Mouse (Mus musculus): ENCODE measurements around the gene Spg20. TPM values are rescaled to one million over a fixed set of nuclear protein-coding genes. Genes with fewer than 3 reads are reported as not detected.

The Spg20 gene
- polyA plus RNA-seq (2012) = 0.08 and 0.25 TPM in 2 replicates

DNA sequence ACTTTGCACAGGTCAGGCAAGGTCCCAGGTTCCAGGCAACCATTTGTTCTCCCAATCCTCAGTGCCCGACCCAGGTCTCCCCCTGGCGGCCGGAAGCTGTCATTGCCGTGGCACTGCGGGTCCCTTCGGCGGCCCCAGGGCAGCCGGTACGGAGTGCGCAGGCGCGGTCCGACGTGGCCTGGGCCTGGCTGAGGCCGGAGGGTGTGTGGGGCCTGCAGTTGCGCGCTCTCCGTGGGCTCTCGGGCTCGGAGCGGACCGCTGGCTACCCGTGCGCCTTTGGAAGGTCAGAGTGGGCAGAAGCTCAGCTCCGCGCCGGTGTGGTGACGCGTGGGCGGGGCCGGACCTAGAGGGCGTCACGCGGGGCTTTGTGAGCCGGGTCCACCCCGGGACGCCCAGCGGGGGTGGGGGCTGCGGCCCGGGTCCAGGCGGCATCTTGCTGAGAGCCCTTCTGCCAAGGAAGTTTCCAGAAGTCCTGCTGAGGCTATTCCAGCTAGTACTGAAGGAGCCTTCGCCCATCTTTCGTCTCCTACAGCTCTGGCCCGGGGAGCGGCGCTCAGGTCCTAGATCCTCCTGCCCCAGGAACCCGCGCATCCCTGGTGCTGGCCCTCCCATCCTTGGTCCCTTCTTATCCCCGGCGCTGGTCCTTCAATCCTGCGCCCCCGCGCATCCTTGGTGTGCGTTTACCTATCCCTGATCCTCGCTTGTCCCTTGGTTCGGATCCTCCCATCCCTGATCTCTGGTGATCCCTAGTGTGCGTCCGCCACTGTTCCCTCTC is at the start of gene Spg20:
Gene Spg20, plus strand, starts transcription at position 174 of the 775 bp plus-strand sequence.
- Histone ChIP-seq H3K27me3 (ENCODE audit: control insufficient read depth) (no peaks in the 10 kb centered on the region), H3K4me1 (ENCODE audit: control insufficient read depth) (peaks cover 15% of the 10 kb centered on the region), H3K9me3 (ENCODE audit: control insufficient read depth, low read length) (no peaks in the 10 kb centered on the region), H3K36me3 (ENCODE audit: control insufficient read depth) (peaks cover 2% of the 10 kb centered on the region), H3K4me3 (replicated peaks) (peak within 1 kb of the TSS; percentile 86)
- no peak for TF ChIP-seq TAL1 (IDR thresholded peaks at IDR 0.05; ENCODE audit: low read length)
- no peak for TF ChIP-seq GATA1 (IDR thresholded peaks at IDR 0.05; ENCODE audit: low read length)

DNA sequence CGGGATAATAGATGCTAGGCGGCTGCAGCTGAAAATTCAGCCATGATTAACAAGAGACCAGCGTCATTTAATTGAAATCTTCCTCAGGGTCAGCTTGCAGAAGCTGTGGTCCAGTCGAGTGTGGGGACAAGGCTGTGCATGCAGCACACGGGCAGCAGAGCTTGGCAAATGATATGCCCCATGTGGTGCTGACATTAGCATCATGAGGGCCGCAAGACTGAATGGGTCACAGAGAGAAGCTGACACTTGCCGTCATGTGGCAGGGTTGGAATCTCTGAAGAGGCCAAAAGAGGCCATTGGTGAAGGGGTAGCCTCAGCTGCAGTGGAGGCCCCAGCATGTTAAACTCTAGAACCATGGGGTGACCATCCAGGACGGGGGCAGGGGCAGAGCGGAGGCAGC is 49.3 kb upstream of the Spg20 start:
- Histone ChIP-seq H3K36me3 (ENCODE audit: control insufficient read depth) (no peaks in the 10 kb centered on the region), H3K4me3 (replicated peaks) (no peak overlapping the region), H3K4me1 (ENCODE audit: control insufficient read depth) (no peaks in the 10 kb centered on the region), H3K27me3 (ENCODE audit: control insufficient read depth) (no peaks in the 10 kb centered on the region), H3K9me3 (ENCODE audit: control insufficient read depth, low read length) (no peaks in the 10 kb centered on the region)
- TF ChIP-seq GATA1 (IDR thresholded peaks at IDR 0.05; ENCODE audit: low read length) (no peak), TAL1 (IDR thresholded peaks at IDR 0.05; ENCODE audit: low read length) (no peak)

DNA sequence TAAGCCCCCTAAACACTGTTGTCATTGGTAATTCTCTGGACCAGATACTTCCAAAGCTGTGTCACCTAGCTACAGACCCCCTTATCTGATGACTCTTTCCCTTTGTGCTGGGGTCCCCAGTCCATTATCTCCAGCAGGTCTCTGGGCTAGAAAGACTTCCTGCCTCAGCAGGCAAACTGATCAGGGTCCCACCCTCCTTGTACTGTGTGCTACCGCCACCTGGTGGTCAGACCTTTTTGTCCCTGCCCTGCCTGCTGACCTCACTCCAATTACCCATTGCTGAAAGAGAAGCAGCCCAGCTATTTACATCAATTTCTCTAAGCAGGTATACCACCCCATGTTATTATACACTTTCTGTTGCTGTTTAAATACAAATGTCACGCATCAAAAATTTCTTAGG is 47.5 kb upstream of the Spg20 start:
- H3K4me1 ChIP-seq (ENCODE audit: control insufficient read depth) = no peaks in the 10 kb centered on the region
- no peak for TF ChIP-seq TAL1 (IDR thresholded peaks at IDR 0.05; ENCODE audit: low read length)
- no peak for TF ChIP-seq GATA1 (IDR thresholded peaks at IDR 0.05; ENCODE audit: low read length)
- no peaks in the 10 kb centered on the region for H3K27me3 ChIP-seq (ENCODE audit: control insufficient read depth)
- H3K4me3 ChIP-seq (replicated peaks) = no peak overlapping the region
- no peaks in the 10 kb centered on the region for H3K36me3 ChIP-seq (ENCODE audit: control insufficient read depth)
- no peaks in the 10 kb centered on the region for H3K9me3 ChIP-seq (ENCODE audit: control insufficient read depth, low read length)

DNA sequence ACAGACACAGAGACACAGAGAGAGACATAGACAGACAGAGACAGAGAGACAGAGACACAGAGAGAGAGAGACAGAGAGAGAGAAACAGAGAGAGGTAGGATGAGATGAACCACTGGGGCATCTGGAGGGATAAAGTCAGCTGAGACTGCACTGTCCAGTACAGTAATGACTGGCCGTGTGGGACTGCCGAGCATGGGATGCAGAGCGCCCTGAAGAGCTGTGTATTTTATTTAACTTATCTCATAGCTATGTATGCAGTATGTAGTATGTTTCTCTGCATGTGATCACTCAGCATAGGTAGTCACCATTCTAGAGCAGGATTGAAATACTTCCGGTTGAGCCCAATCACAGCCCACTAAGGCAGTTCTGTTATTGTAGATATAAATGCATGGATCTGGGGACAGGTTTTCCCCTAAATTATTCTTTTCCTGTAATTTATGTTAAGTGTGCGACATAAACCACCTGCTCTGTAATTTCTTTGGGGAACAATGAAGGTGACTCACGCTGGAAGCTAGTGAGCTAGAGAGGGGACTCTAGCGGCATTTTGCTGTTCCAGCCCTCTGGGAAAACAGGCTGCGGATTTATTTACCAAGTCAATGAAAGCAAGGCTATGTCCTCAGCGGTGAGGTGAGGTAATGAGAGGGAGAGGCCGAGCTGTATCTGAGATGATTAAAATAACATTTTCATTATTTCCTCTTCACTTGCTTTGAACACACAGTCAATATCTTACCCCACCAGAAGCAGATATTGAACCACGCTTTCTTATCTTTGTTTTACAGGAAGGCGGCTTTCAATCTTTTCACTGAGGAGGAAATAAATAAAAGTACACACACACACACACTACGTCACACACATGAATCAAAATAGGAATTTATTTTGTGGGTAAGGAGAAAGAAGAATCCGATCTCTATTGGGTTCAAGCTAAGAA is 45.9 kb upstream of the Spg20 start:
- TF ChIP-seq TAL1 (IDR thresholded peaks at IDR 0.05; ENCODE audit: low read length) (no peak), GATA1 (IDR thresholded peaks at IDR 0.05; ENCODE audit: low read length) (no peak)
- H3K4me1 ChIP-seq (ENCODE audit: control insufficient read depth) = no peaks in the 10 kb centered on the region
- H3K27me3 ChIP-seq (ENCODE audit: control insufficient read depth) = no peaks in the 10 kb centered on the region
- H3K4me3 ChIP-seq (replicated peaks) = no peak overlapping the region
- H3K36me3 ChIP-seq (ENCODE audit: control insufficient read depth) = no peaks in the 10 kb centered on the region
- no peaks in the 10 kb centered on the region for H3K9me3 ChIP-seq (ENCODE audit: control insufficient read depth, low read length)

GRCm38 (mm10) chr3:55066666-55067023 is 45.3 kb upstream of the Spg20 start:
- Histone ChIP-seq H3K27me3 (ENCODE audit: control insufficient read depth) (no peaks in the 10 kb centered on the region), H3K36me3 (ENCODE audit: control insufficient read depth) (no peaks in the 10 kb centered on the region), H3K9me3 (ENCODE audit: control insufficient read depth, low read length) (no peaks in the 10 kb centered on the region), H3K4me1 (ENCODE audit: control insufficient read depth) (no peaks in the 10 kb centered on the region), H3K4me3 (replicated peaks) (no peak overlapping the region)
- TF ChIP-seq TAL1 (IDR thresholded peaks at IDR 0.05; ENCODE audit: low read length) = no peak
- no peak for TF ChIP-seq GATA1 (IDR thresholded peaks at IDR 0.05; ENCODE audit: low read length)

DNA sequence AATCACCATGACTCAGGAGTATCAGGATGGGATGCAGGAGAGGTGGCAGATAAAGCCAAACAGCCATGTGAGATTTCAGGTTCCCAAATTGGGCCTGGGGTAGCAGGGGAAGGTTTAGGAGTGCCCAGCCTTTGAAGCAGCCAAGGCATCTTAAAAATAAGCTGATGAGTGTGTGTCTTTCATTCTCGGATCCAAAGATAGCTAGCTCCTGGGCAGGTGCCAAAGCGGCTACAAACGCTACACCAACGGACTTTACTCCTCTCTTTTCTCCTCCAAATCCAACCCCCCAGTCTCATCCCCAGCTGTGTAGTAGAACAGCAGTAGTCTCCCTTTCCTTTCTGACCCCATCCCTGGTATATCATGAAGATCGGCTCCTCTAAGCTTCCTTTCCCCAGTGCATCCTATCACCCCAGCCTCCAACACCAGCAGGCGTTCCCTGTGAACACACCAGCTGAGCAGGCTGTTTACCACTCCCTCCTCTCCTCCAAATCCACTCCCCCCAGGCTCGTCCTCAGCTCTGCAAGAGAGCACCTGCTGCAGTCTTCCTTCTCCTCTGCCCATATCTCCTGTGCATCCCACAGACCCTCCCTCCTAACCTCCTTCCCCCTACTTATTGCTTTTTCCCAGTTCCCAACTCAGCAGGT is 44.0 kb upstream of the Spg20 start:
- no peak overlapping the region for H3K4me3 ChIP-seq (replicated peaks)
- H3K9me3 ChIP-seq (ENCODE audit: control insufficient read depth, low read length) = no peaks in the 10 kb centered on the region
- H3K4me1 ChIP-seq (ENCODE audit: control insufficient read depth) = no peaks in the 10 kb centered on the region
- TF ChIP-seq TAL1 (IDR thresholded peaks at IDR 0.05; ENCODE audit: low read length) = no peak
- TF ChIP-seq GATA1 (IDR thresholded peaks at IDR 0.05; ENCODE audit: low read length) = no peak
- no peaks in the 10 kb centered on the region for H3K27me3 ChIP-seq (ENCODE audit: control insufficient read depth)
- no peaks in the 10 kb centered on the region for H3K36me3 ChIP-seq (ENCODE audit: control insufficient read depth)

DNA sequence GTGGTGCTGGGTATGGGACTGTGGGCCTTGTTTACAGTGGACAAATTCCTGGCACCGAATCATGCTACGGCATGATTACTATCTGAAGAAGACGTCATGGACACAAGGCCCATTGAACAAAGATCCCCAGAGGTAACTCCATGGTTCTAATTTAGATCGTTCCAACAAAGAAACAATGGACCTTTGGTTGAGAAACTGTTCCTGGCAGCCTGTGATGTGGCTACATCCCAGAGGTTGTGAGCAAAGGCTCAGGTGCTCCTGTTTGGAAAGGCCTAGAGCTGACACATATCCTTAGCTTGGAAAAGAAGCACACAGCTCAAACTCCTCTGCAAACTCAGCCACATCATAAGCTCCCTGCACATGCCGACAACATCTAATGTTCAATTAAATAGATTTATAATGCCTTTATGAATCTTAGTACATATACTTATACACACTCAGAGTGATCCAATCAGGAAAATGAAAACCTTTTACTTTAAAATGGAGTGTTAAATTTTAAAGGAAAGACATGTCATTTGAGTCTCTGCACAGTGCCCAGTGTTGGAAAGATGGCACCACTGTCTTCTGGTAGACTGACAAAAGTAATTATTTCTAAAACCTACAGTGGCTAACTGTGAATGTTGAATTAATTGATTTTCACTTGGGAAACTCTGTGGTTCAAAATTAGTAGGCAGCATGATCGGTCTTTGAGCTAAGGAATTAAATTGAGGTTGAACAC is 37.2 kb upstream of the Spg20 start:
- Histone ChIP-seq H3K9me3 (ENCODE audit: control insufficient read depth, low read length) (no peaks in the 10 kb centered on the region), H3K4me3 (replicated peaks) (no peak overlapping the region), H3K27me3 (ENCODE audit: control insufficient read depth) (no peaks in the 10 kb centered on the region), H3K36me3 (ENCODE audit: control insufficient read depth) (no peaks in the 10 kb centered on the region), H3K4me1 (ENCODE audit: control insufficient read depth) (no peaks in the 10 kb centered on the region)
- TF ChIP-seq TAL1 (IDR thresholded peaks at IDR 0.05; ENCODE audit: low read length) = no peak

DNA sequence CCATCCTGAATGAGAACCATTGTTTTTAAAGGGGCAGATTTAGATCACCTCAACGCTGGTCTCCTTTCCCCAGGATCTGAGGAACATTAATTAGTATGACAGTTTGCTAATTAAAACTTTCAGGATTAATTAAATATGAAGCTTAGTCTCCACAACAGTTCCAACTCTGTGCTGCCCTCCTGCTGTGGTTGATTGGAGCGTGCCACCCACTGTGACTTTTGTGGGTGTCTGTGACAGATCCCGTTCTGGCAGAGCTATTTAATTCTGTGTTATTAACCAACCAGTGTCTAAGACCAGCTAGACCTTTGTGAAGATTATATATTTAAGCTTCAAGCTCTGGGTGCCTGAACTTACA is 36.6 kb upstream of the Spg20 start:
- no peaks in the 10 kb centered on the region for H3K4me1 ChIP-seq (ENCODE audit: control insufficient read depth)
- no peaks in the 10 kb centered on the region for H3K27me3 ChIP-seq (ENCODE audit: control insufficient read depth)
- no peaks in the 10 kb centered on the region for H3K9me3 ChIP-seq (ENCODE audit: control insufficient read depth, low read length)
- H3K4me3 ChIP-seq (replicated peaks) = no peak overlapping the region
- H3K36me3 ChIP-seq (ENCODE audit: control insufficient read depth) = no peaks in the 10 kb centered on the region
- TF ChIP-seq GATA1 (IDR thresholded peaks at IDR 0.05; ENCODE audit: low read length) = no peak

All from erythroblast, embryonic 14.5 days (primary cell).